Mouse (Mus musculus) cerebellum, postnatal 4 days (tissue): ENCODE results near the gene Rptor.

Experiments
- DNase-seq, 2 experiments: peaks; one replicate each; pipeline ENCODE4 v3.0.0; 2022; ENCODE audit warnings: low spot score in 2 of 2, mixed read lengths in 1 of 2

Rptor gene

DNA sequence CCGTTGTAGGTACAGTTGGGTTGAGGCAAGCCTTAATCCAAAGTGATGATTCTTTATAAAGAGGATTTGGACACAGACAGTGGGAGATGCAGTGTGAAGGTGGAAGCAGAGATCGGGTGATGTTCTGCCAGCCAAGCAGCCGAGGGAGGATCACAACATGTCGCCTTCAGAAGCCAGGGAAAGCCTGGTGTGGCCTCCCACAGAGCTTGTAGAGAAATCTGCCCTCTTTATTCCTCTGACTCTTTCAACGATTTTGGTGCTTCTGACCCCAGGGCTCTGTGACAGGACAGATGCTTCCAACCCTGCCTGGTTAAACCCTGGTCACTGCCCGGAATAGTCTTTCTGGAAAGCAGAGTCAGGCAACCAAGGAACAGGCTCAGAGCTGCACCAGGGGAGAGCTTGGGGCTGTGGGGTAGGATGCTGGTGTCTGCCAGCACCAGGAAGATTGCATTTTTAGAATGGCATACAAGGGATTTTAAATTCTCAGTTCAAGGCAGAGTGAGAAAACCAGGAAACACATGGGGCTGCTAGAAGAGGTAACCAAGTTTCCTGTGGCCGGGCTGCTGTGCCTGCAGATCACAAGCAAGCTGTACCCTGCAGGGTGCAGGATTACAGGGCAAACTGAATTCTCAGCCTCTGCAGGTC lies 304.4 kb downstream of the Rptor start:
- no peak for DNase-seq

DNA sequence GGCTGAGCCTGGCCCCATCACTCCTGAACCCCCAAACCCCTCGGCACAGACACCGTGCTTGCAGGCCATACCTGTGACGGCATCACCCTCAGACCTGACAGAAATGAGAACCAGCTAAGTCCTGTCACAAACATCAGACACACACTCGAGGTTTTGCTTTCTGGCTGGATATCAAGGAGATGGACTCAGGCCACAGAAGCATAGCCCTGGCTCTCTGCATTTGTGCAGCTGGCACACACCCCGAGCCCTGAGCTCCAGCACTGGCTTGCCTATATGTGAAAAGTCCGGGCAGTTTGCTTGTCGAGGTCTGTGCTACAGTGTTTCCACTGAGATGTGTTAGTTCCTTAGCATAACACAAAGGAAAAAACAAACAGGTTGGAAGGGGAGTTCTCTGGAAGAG lies 305.0 kb downstream of the Rptor start:
- no peak for DNase-seq

DNA sequence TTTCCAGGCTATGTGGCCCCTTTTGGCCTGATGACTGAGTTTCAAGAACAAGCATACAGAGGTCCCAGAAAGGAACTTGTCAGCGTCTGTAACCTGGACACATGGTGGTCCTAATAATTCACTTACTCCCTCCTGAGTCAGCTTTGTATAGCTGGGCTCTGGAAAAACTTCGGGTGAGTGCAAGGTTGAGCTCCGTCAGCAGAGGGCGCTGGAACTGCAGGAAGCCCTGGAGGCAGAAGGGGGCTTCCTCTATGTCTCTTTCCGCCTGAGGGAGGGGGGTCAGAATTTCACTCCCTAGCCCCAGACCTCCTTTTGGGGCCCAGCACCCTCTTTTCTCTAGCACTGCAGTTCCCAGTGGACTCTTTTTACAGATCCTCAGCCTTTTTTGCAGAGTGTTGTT lies 306.7 kb downstream of the Rptor start:
- peak; percentile 67 to 83 for DNase-seq

DNA sequence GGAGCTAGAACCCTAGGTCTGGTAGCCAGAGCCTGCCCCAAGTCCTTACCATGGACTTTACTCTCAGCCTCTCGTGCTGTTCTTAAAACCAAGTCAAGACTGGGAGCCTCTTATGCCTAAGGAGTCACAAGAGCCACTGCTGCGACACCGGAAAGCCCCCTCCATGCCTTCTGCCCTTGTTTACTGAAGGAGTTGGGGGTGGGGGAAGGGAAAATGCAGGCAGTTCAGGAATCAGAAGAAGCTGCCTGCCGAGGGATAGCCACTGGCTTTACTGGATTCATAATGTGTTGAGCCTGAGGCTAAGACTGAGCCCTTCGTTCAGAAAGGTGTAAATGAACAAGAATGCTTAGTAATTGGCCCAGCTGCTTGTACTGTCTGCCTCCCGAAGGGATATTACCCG lies 310.1 kb downstream of the Rptor start:
- no peak for DNase-seq

DNA sequence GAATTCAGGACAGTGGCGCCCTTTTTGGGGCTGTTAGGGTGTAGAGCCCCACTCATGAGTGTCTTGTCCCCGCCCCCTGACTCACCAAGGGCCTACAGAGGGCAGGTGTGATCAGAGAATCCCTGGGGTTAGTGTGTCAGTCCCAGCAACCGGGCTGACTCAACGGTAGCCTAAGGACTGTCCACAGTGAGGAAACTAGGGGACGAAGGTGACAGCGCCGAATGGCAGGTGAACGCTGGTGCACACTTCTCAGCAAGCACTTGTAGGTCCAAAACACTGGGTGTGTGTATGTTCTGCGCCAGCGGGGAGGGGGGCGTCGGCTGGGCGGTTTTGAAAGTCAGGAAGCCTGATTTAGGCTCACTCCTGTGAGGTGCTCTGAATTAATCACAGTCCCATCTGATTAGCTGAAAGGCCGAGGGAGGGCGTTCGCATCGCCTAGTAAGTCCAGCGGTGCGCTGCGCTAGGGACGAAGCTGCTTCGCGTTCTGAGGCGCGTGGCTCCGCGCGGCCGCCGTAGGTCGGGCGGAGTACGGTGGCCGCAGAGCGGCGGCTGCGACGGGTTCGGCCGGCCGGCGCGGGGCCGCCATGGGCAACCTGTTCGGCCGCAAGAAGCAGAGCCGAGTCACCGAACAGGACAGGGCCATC lies 310.7 kb downstream of the Rptor start, which contains the start of gene Chmp6:
Gene Chmp6, plus strand, starts transcription at position 151 of the 644 bp plus-strand sequence.
- peak; percentile 88 to 96 for DNase-seq

DNA sequence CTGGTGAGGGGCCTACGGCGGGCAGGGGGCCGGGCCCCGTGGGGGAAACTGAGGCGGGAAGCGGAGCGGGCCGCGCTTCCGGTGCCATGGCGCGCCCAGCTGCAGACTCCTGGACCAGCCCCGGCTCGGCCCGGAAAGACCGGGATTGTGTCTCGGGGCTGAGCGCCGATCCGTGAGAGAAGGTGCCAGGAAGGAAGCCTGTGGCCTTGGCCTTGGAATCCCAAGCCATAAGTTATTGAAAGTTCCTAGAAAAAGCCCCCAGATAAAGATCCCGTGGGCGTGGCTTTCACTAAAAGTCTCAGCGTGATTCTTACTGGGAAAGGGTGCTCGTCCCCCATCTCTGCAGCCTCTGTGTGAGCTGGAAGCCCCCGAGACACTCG lies 311.2 kb downstream of the Rptor start:
- no peak for DNase-seq

DNA sequence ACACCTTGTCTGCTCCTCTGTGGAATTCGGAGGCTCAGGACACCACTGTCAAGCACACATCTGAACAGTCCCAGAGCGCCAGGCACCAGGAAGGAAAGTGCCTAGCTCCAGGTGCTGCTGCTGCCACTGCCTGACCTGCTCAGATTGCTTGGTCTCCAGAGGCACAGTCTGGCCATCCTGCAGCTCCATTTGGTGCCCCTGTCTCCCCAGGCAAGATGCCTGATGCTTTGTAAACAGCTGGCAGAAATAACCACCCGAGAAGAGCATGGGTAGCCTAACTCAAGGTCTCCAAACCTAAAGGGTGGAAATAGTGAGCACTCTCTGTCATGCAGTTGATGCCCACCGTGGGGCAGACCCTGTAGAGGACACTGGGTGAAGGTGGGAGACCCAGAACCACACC lies 311.7 kb downstream of the Rptor start:
- no peak for DNase-seq

DNA sequence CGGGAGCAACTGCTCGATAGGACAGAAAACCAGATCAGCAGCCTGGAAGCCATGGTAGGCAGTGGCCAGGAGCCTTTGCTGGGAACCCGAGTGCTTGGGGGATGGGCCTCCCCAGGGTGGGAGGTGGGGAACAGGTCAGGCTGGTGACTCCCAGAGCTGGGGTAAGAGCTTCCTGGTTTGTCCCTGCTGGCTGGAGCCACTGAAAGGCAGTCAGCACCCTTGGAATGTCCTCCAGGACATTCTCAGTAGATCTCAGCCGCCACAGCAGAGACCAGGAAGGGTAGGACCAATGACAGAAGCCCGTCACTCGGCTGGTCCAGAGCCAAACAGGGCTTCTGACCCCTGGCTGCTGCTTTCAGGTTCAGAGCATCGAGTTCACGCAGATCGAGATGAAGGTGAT lies 313.0 kb downstream of the Rptor start:
- DNase-seq = no peak

DNA sequence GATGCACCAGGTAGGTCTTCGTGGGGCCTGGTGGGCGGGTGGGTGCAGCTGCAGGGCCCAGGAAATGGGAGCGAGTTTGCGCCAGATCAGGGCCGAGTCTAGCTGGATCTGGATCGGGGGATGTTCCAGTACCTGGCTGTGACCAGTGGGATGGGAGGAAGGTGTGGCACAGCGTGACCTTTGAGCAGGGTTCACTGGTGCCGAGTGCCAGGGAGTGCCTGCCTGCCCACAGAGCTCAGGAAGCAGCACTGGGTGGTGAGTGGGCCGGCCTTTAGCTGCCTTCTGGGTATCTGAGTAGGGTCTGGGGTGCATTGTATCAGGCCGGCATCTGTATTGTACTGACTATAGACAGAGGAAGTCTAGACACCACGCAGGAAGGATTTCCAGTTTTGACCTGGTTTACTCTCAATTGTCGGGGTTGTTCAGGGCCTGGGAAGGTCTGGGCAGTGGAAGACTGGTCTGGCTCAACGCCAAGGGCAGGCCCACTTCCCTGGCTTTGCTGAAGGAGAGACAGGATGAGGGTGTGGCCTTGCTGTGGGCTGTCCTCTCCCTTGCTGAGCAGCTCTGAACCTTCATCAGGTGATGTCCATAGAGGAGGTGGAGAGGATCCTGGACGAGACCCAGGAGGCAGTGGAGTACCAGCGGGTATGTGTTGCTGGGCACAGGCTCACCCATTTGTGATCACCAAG lies 313.5 kb downstream of the Rptor start:
- no peak for DNase-seq

DNA sequence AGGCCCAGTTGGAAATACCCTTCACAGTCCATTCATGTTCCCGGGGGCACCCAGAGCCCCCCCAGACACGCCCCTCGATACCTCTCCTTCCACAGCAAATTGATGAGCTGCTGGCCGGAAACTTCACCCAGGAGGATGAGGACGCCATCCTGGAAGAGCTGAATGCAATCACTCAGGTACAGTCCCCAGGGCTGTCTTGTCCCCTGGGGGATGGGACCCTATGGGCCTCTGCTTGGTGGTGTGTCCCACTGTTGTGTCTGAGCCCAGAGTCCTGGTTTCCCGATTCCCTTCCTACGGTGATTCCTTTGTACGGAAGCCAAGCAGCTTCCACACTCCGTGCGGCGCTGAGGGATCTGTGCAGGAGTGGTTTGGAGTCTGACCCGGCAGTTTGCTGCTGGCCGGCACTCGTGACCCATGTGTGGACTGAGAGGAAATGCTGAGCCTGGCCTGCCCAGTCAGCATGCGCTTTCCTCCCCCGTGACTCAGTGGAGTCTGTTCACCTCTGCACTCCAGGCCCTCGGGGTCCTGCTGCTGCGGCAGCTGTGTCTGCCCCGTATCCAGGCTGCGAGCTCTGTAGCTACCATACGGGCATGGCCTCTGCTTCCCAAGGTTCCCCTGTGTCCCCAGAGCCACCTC lies 314.2 kb downstream of the Rptor start:
- no peak for DNase-seq

DNA sequence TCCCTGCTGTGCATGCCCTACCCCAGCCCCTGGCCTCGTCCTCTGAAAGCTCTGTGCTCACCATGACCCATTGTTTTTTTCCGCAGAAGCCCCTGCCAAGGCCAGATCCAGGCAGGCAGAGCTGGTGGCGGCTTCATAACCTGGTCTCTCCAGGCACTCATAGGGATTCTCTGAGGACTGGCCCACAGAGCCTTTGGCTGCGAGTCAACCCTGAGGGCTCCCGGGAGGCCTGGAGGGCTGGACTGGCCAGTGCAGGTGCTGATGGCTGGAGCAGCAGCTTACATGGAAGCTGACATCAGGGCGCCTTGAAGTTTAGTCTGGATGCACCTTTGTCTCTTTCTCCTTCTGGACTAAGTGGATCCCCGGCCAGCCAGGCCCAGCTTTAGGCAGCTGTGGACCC lies 315.8 kb downstream of the Rptor start:
- no peak for DNase-seq

DNA sequence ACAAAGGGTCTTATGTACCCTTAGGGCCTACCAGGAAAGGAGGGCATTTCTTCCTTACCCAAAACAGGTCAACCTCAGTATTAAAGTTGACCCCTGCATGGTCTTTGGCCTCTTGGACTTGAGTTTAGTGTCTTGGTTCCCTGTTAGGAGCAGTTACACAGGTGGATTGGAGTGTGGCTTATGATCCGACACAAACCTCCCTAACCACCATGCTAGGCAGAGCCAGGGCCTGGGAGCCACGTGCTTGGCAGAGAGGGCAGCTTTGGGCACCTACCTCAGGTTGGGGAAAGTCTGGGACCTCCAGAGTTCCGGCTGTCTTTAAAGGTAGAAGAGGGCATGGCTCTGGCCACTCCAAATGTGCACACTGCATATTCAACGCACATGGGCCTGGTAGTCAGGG lies 316.7 kb downstream of the Rptor start:
- DNase-seq = no peak

DNA sequence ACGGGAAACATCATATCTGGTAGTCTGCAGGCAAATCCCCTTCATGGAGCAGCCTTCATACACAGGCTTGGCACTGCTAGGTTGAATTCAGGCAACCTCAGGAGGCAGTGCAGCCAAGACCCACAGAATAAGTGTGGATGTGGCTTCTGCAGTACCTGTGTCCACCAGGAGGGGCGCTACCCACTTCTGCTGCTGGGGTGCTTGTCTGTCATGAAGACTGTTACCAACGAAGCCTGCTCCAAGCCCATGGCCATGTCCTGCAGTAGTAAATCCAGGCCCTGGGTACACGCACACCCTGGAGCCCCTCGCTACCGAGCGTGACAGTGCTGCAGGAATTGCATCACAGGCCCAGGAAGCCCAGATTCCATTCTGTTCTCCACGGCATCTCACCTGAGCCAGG lies 317.2 kb downstream of the Rptor start:
- DNase-seq = peak; percentile 88

DNA sequence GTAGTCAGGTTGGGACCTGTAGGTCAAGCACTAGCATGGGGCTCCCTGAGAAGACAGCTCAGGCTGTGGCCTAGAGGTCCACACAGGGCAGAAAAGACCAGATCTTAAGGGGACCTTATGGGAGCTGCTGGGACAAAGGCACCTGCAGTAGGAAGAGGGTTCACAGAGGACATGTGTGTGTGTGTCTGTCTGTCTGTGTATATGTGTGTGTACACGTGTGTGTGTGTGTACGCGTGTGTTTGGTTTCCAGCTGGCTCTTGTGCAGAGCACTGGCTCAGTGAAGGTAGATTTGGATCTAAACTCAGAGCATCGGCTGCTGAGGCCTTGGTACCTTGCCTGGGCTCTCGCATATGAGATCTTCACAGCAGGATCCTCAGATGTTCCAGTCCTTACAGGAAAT lies 318.0 kb downstream of the Rptor start:
- DNase-seq = no peak

DNA sequence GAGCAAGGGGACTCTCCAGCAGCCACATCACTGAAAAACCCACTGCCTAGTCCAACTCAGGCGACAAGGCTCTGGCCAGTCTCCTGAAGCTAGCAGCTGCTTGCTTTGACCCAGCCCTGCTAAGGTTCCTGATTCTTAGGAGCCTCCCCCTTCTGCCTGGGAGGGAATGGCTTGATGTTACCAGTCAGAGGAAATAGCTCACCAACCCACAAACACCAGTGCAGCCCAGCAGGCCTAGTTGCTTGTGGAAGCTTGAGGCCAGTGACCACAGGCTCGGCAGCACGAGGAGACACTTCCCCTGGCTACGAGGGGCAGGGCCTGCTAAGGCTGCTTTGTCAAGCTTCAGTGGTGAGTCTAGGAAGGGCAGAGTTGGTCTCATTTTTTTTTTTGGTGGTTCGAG lies 322.5 kb downstream of the Rptor start:
- no peak for DNase-seq

DNA sequence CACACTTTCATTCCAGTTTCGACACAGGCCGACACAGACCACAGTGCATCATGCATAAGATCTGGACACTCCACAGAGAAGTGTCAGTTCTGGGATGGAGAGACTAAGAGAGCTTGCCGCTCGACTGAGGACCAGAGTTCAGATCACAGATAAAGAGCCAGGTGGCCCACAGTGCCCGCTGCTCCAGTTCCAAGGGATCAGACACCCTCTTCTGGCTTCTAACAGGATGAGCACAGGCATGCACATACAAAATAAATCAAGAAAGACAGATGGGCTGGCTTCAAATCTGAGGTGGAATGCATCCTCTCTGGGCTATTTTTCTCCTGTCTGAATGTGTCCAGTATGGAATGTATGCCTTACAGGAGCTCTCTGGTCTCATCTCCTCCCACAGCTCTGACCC lies 324.1 kb downstream of the Rptor start:
- DNase-seq = no peak

DNA sequence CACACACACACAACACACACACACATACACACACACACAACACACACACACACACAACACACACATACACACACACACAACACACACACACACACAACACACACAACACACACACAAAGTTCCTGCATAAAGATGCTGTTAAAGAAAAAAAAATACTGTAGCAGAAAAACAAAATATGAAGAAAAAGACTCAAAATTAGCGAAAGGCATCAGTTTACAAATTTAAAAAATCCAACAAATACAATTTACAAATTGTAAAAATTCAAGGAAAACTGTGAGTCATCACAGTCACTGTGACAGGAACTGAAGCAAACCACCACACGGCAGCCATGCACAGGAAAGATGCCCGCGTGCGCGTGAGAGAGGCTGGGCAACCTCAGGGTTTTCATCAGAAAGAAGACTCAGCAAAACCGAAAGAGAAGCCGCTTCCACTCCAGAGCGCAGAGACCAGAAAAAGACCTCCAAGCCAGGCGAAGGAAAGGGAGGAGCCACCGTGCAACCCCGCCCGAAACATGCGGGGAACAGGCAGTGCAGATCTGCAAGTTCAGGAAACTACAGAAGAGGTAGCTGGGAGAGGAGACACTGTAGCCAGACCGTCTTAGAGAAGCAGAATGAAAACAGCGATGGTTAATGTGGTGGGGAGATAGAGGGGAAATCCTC lies 325.4 kb downstream of the Rptor start:
- DNase-seq = no peak

DNA sequence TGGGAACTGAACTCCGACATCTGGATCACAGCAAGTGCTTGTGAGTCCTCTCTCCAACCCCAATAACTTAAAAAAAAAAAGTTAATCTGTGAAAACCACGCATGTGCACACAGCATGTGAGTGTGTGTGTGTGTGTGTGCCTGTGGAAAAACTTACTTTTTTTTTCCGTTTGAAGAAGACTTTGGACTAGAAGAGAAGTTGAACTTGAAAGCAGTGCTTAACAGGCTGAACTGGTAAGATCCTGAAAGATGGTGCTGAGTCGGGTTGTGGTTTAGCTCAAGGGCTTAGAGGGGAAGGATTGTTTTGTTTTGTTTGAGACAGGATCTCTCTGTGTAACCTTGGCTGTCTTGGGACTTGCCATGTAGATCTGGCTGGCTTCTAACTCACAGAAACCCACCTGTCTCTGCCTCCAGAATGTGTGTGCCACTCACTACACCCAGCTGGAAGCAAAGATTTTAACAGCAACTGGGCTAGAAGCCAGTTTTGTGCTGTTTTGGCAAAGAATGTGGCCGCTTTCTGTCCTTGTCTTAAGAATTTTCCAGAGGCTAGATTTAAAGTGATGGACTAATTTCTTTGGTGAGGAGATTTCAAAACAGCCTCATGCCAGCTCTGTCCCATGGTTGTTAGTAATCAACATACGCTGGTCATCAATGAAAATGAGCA lies 327.0 kb downstream of the Rptor start:
- DNase-seq = no peak

DNA sequence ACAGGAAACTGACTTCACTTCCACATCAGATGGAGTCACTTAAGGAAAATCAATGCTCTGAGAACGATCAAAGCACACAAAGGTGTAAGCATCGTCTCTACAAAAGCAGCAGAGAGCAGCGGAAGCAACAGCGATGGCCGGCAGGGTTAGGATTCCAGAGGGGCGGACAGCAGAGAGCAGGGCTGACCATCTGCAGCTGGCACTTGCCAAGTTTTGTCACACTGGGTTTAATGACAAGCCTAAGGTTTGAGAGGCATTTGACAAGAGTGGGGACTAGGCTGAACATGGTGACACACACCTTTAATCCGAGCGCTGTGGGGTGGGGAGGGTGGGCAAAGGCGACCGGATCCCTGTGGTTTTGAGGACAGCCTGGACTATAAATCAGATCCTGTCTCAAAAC lies 329.1 kb downstream of the Rptor start:
- no peak for DNase-seq

DNA sequence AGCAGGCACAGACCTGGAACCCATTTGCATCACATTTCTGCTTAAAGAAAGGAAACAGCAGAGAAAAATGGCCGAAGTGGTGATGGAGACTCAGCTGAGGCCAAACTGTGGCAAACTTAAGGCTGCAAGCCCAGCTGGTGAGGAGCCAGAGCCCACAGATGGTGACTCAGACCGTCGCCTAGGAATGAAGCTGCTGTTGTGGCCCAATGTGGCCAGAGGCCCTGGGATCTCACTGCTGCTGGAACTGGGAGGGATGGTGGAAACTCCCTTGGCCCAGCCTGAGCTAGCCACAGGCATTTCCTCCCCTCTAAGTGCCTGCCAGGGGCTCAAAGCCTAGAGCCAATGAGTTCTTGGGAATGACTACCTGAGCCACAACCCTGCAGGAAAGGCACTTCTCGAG lies 330.4 kb downstream of the Rptor start:
- peak in 1 of 2 experiments; percentile 42 for DNase-seq

DNA sequence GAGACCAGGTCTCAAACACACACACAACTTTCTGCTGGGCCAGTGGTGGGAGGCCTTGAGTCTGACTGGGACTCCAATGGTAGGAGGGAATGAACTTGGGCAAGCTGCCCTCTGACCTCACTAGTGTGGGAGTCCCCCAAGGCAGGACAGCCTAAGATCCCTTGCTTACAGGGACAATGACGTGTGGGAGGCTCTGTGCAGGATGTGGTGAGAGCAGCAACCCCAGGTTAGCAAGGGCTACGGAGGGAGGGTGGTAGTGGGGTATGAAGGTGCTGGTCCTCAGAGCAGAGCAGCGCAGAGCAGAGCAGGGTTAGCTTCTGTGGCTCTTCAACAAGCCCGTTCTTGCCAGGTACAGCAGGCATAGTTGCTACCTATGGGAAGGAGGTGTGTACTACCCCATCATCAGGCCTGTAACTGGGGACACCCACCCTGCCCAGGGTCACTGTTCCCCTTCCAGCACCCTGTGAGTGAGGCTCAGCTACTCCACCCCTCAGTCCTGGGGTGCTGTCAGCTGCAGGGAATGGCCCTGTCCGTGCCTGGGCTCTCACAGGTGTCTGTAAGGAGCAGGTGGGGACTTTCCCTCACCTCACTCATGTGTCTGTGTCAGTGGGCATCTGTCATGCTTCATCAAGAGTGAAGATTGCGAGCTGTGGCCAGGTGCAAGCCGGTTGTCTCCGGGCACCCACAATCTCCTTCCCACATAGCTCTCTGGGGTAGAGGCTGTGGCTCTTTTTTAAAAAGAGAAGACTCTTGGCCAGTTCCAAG lies 331.3 kb downstream of the Rptor start:
- no peak for DNase-seq
